Mouse (Mus musculus) lung, postnatal 0 days (tissue): ENCODE results near the gene Card6. TPM values are rescaled to one million over a fixed set of nuclear protein-coding genes. Genes with fewer than 3 reads are reported as not detected.

Experiments used
- ATAC-seq: fragments of 200-750 bp; cut with Nextera tagmentation; 2 replicates; pipeline ENCODE4 v1.8.0; 2017; ENCODE audit warnings: moderate library complexity
- DNase-seq: peaks from one replicate; pipeline ENCODE4 v3.0.0-alpha.2; 2016; ENCODE audit warnings: low spot score
- H3K27ac ChIP-seq: fragments of 300-500 bp; sonication (generic); 2 replicates; pipeline ENCODE4 v1.5.1; 2014; ENCODE audit warnings: antibody characterized with exemption, mild to moderate bottlenecking, low read length, mixed read lengths
- H3K27me3 ChIP-seq: fragments of 300-500 bp; sonication (generic); replicated peaks from 2 replicates; pipeline ENCODE4 v1.6.1; 2014; ENCODE audit warnings: low read length, mixed read lengths; ENCODE audit not compliant: insufficient read depth
- H3K36me3 ChIP-seq: fragments of 300-500 bp; sonication (generic); 2 replicates; pipeline ENCODE4 v1.6.1; 2014; ENCODE audit warnings: low read length, mixed read lengths; ENCODE audit not compliant: insufficient read depth
- H3K4me1 ChIP-seq: fragments of 300-500 bp; sonication (generic); 2 replicates; pipeline ENCODE4 v1.6.1; 2014; ENCODE audit warnings: antibody characterized with exemption, low read depth, low read length, mixed read lengths; ENCODE audit not compliant: insufficient read depth
- H3K4me2 ChIP-seq: fragments of 300-500 bp; sonication (generic); replicated peaks from 2 replicates; pipeline ENCODE4 v1.6.1; 2014; ENCODE audit warnings: low read depth, mild to moderate bottlenecking, low read length, moderate library complexity, mixed read lengths
- H3K4me3 ChIP-seq: fragments of 300-500 bp; sonication (generic); 2 replicates; pipeline ENCODE4 v1.5.1; 2014; ENCODE audit warnings: low read depth, low read length
- H3K9ac ChIP-seq: fragments of 300-500 bp; sonication (generic); replicated peaks from 2 replicates; pipeline ENCODE4 v1.6.1; 2014; ENCODE audit warnings: low read depth, mild to moderate bottlenecking
- H3K9me3 ChIP-seq: fragments of 300-500 bp; sonication (generic); 2 replicates; pipeline ENCODE4 v1.6.1; 2016; ENCODE audit warnings: low read length, mixed read lengths
- CTCF ChIP-seq: IDR thresholded peaks from 2 replicates; pipeline ENCODE4 v1.5.1; 2016; ENCODE audit warnings: antibody characterized with exemption, mild to moderate bottlenecking
- EP300 ChIP-seq: IDR thresholded peaks from 2 replicates; pipeline ENCODE4 v1.6.1; 2016; ENCODE audit warnings: antibody characterized with exemption, mild to moderate bottlenecking, control low read depth
- WGBS: fragments of 180-500 bp; shearing (Covaris S2); extraction: QIAGEN DNeasy Blood & Tissue Kit; methylation state at CpG from one replicate; pipeline ENCODE4 v1.1.7; 2014; 5-methylcytosine and 5-hydroxymethylcytosine counted together
- polyA plus RNA-seq: library from polyadenylated mRNA; unstranded; fragments of >200 nt; fragmentation: Nextera tagmentation; extraction: Ambion mirVana; gene quantifications from 2 replicates; pipeline ENCODE4 v1.2.1, GENCODE M21; 2015

The Card6 gene
- polyA plus RNA-seq, 1 experiment from 2014 or later = 2.7 TPM

- DNase-seq (no peak), ATAC-seq (no peak)
- 86% methylated on average over 12 of the region's 12 CpGs for WGBS
- H3K9ac ChIP-seq = no peak overlapping the region
- H3K4me3 ChIP-seq = no peak overlapping the region
- H3K9me3 ChIP-seq = no peaks in the 10 kb centered on the region
- H3K36me3 ChIP-seq = peaks cover 33% of the 10 kb centered on the region; the same call in 1 of the 2 replicates
- no peaks in the 10 kb centered on the region for H3K27me3 ChIP-seq
- H3K4me1 ChIP-seq = peaks cover 3% of the 10 kb centered on the region; the same call in 1 of the 2 replicates
- H3K4me2 ChIP-seq = no peak overlapping the region
- TF ChIP-seq CTCF (no peak), EP300 (no peak)
- H3K27ac ChIP-seq = no peak overlapping the region
These were observed 13.4 kb upstream of the Card6 start for GRCm38 (mm10) chr15:5121535-5122313.

GRCm38 (mm10) chr15:5119707-5120106 lies 11.4 kb upstream of the Card6 start:
- no peaks in the 10 kb centered on the region for H3K9me3 ChIP-seq
- DNase-seq = peak; percentile 28
- H3K4me3 ChIP-seq = no peak overlapping the region
- 92% methylated on average over 2 of the region's 2 CpGs for WGBS
- no peak overlapping the region for H3K9ac ChIP-seq
- peaks cover 6% of the 10 kb centered on the region; the same call in 1 of the 2 replicates for H3K4me1 ChIP-seq
- no peak overlapping the region for H3K27ac ChIP-seq
- TF ChIP-seq EP300 = no peak
- peak; percentile 40 for TF ChIP-seq CTCF
- H3K36me3 ChIP-seq = peaks cover 33% of the 10 kb centered on the region; the same call in 1 of the 2 replicates
- no peak overlapping the region for H3K4me2 ChIP-seq
- no peaks in the 10 kb centered on the region for H3K27me3 ChIP-seq
- no peak for ATAC-seq

- no peak for ATAC-seq
- TF ChIP-seq CTCF (no peak), EP300 (no peak)
- peaks cover 31% of the 10 kb centered on the region; the same call in 1 of the 2 replicates for H3K36me3 ChIP-seq
These were observed 10.9 kb upstream of the Card6 start for GRCm38 (mm10) chr15:5119192-5119591.

GRCm38 (mm10) chr15:5118626-5119025 lies 10.3 kb upstream of the Card6 start:
- H3K9ac ChIP-seq = no peak overlapping the region
- 83% methylated on average over 9 of the region's 9 CpGs for WGBS

More at GRCm38 (mm10) chr15:5119192-5119591, 10.9 kb upstream of the Card6 start:
- Histone ChIP-seq H3K4me3 (no peak overlapping the region), H3K4me2 (no peak overlapping the region), H3K9me3 (no peaks in the 10 kb centered on the region), H3K27ac (no peak overlapping the region), H3K9ac (no peak overlapping the region), H3K27me3 (no peaks in the 10 kb centered on the region), H3K4me1 (peaks cover 6% of the 10 kb centered on the region; the same call in 1 of the 2 replicates)
- no peak for DNase-seq
- WGBS = 89% methylated on average over 2 of the region's 2 CpGs

GRCm38 (mm10) chr15:5117031-5117601 lies 8.8 kb upstream of the Card6 start:
- H3K9ac ChIP-seq = peak overlapping the region; percentile 95
- H3K4me1 ChIP-seq = peaks cover 6% of the 10 kb centered on the region; the same call in 1 of the 2 replicates
- no peak for TF ChIP-seq CTCF
- TF ChIP-seq EP300 = no peak
- peak overlapping the region; percentile 68 for H3K4me2 ChIP-seq
- H3K27ac ChIP-seq = peak overlapping the region; percentile 92
- peak overlapping the region; percentile 83 for H3K4me3 ChIP-seq
- WGBS = under 1% methylated on average over 22 of the region's 22 CpGs
- no peak; the same call in 1 of the 2 replicates for ATAC-seq
- no peaks in the 10 kb centered on the region for H3K9me3 ChIP-seq
- H3K27me3 ChIP-seq = no peaks in the 10 kb centered on the region
- peaks cover 22% of the 10 kb centered on the region; the same call in 1 of the 2 replicates for H3K36me3 ChIP-seq
- peak; percentile 28 for DNase-seq

More at GRCm38 (mm10) chr15:5118626-5119025, 10.3 kb upstream of the Card6 start:
- no peaks in the 10 kb centered on the region for H3K27me3 ChIP-seq
- TF ChIP-seq CTCF = no peak
- TF ChIP-seq EP300 = no peak
- H3K4me2 ChIP-seq = no peak overlapping the region
- no peak overlapping the region for H3K27ac ChIP-seq
- peaks cover 6% of the 10 kb centered on the region; the same call in 1 of the 2 replicates for H3K4me1 ChIP-seq
- H3K9me3 ChIP-seq = no peaks in the 10 kb centered on the region
- DNase-seq = no peak
- peaks cover 30% of the 10 kb centered on the region; the same call in 1 of the 2 replicates for H3K36me3 ChIP-seq
- H3K4me3 ChIP-seq = no peak overlapping the region
- ATAC-seq = no peak
